Mouse (Mus musculus) ES-E14 (cell line): Measurements from ENCODE around the gene Trim62.

Experiments used
- HCFC1 ChIP-seq: IDR thresholded peaks from 2 replicates; pipeline ENCODE4 v1.6.1; 2012; ENCODE audit warnings: low read length, inconsistent platforms, borderline replicate concordance; ENCODE audit not compliant: insufficient read depth
- MAFK ChIP-seq: IDR thresholded peaks from 2 replicates; pipeline ENCODE4 v1.6.1; 2014; ENCODE audit warnings: mild to moderate bottlenecking, low read depth, low read length, inconsistent platforms; ENCODE audit not compliant: insufficient read depth
- ZC3H11A ChIP-seq: IDR thresholded peaks from 2 replicates; pipeline ENCODE4 v1.6.1; 2012; ENCODE audit warnings: low read depth, mild to moderate bottlenecking, inconsistent platforms, low read length, borderline replicate concordance

- TF ChIP-seq HCFC1 (no peak), MAFK (no peak), ZC3H11A (no peak)
These were observed 45.2 kb upstream of the Trim62 start for GRCm38 (mm10) chr4:128838202-128838601.
